Comparison of ENCODE assay signal across 26 mouse cellular contexts in the genomic region with DNA sequence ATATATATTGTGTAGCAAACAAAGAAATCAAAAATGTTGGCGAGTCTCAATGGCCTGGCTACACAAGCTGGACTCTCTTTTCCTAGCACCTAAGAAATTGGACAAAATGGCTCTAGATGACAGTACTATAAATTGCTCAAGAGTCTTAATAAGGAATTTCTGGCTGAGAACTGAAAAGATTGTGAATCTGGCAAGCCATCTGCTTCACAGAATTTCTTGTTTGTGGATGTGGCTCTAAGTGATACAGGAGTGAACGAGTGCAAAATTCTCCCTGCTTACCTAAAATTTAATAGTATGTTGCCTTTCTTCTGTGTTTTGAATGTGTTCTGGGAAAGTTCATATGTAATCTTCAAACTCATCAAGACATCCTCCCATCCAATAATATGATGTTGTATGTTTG.
DNase-seq lines count a peak whose midpoint lies in the region; TF ChIP-seq lines count a peak whose summit lies in the region.
"Had no signal": no experiment of that assay in that cellular context is flagged by ENCODE, and none has a peak within 500 bp of the region (broad histone marks: within the 10 kb centered on the region; RNA-seq: fewer than 3 reads in every experiment).

No protein-coding gene starts in this region.

- H3K27ac ChIP-seq in layer of hippocampus, adult 2 months: peak overlapping the region; percentile 62
- H3K27ac ChIP-seq: embryonic facial prominence, embryonic 10.5 days; embryonic facial prominence, embryonic 15.5 days; forebrain, embryonic 12.5 days; hindbrain, embryonic 10.5 days; hindbrain, embryonic 15.5 days; kidney, embryonic 15.5 days; limb, embryonic 12.5 days; liver, embryonic 15.5 days; midbrain, embryonic 15.5 days had no signal

- intact Hi-C loops in left cerebral cortex, postnatal 25 days (cut with DNase I): loop anchor here (5.0 kb wide), 1 partner anchor 184 kb away; no protein-coding TSS in a partner anchor
- intact Hi-C loops in gastrocnemius, postnatal 14 days (cut with DNase I; ENCODE audit: low total_unique reads): no loop called here

- DNase-seq in layer of hippocampus, adult 2 months (ENCODE audit: low spot score in 2 of 2): peak in 1 of 2 experiments; percentile 52
- DNase-seq in layer of hippocampus, postnatal 36 days: no peak
- DNase-seq in brain, adult 2 months (ENCODE audit: low read depth, low spot score): peak; percentile 77
- DNase-seq in layer of hippocampus, adult 9-10 months (ENCODE audit: low spot score): peak; percentile 27
- peak; percentile 19 to 67 for DNase-seq in left cerebral cortex, postnatal 25 days (ENCODE audit: low spot score in 2 of 2)
- DNase-seq in gastrocnemius, postnatal 14 days: no peak
- DNase-seq: adrenal gland, adult 2 months; adrenal gland, postnatal 36 days; B cell, adult 2 months; cerebellum, adult 8-10 months; cerebellum, postnatal 25 days; gastrocnemius, postnatal 10 days; heart, postnatal 14 days; kidney, adult 18-20 months; kidney, postnatal 25 days; lung, embryonic 14.5 days; lung, postnatal 14 days had no signal

- no peak for TF ChIP-seq CTCF in layer of hippocampus, adult 2 months (conservative IDR thresholded peaks at IDR 0.05)

- no peak overlapping the region for H3K4me3 ChIP-seq in layer of hippocampus, adult 2 months
- H3K4me3 ChIP-seq: embryonic facial prominence, embryonic 10.5 days; embryonic facial prominence, embryonic 15.5 days; forebrain, embryonic 12.5 days; hindbrain, embryonic 10.5 days; hindbrain, embryonic 15.5 days; kidney, embryonic 15.5 days; limb, embryonic 12.5 days; liver, embryonic 15.5 days; midbrain, embryonic 15.5 days had no signal

Comparison
In these comparisons a context has a peak if more than half of its experiments do, and no peak if none do; other contexts are left out.
1. DNase-seq: peak in brain, adult 2 months (single experiment), layer of hippocampus, adult 9-10 months (single experiment) and left cerebral cortex, postnatal 25 days (2 of 2); none in layer of hippocampus, postnatal 36 days (0 of 2) and gastrocnemius, postnatal 14 days (single experiment).